Mouse (Mus musculus) neural tube, embryonic 14.5 days (tissue): ENCODE results near the gene Mup20. TPM values are rescaled to one million over a fixed set of nuclear protein-coding genes. Genes with fewer than 3 reads are reported as not detected.
"Not testable (repeated sequence)": the region's sequence is repeated elsewhere in the genome, so short reads cannot be mapped to it uniquely, and the experiment has no call there.

Experiments used
- ATAC-seq: fragments of 200-750 bp; cut with Nextera tagmentation; 2 replicates; pipeline ENCODE4 v1.8.0; 2017; ENCODE audit warnings: low read depth, mild to moderate bottlenecking, moderate TSS enrichment, moderate library complexity
- H3K27ac ChIP-seq: fragments of 300-500 bp; sonication (generic); 2 replicates; pipeline ENCODE4 v1.5.1; 2014; ENCODE audit warnings: low read depth, mild to moderate bottlenecking, control low read depth, low read length, moderate library complexity, mixed read lengths
- H3K27me3 ChIP-seq: fragments of 300-500 bp; sonication (generic); 2 replicates; pipeline ENCODE4 v1.6.1; 2014; ENCODE audit warnings: low read length; ENCODE audit not compliant: control insufficient read depth, insufficient read depth
- H3K36me3 ChIP-seq: fragments of 300-500 bp; sonication (generic); 2 replicates; pipeline ENCODE4 v1.6.1; 2014; ENCODE audit warnings: low read length, mixed read lengths; ENCODE audit not compliant: control insufficient read depth, insufficient read depth
- H3K4me1 ChIP-seq: fragments of 300-500 bp; sonication (generic); 2 replicates; pipeline ENCODE4 v1.6.1; 2014; ENCODE audit warnings: low read length; ENCODE audit not compliant: control insufficient read depth, insufficient read depth
- H3K4me2 ChIP-seq: fragments of 300-500 bp; sonication (generic); 2 replicates; pipeline ENCODE4 v1.6.1; 2014; ENCODE audit warnings: mild to moderate bottlenecking, low read depth, low read length, control low read depth
- H3K4me3 ChIP-seq: fragments of 300-500 bp; sonication (generic); 2 replicates; pipeline ENCODE4 v1.5.1; 2014; ENCODE audit warnings: low read depth, low read length, control low read depth, mixed read lengths
- H3K9ac ChIP-seq: fragments of 300-500 bp; sonication (generic); replicated peaks from 2 replicates; pipeline ENCODE4 v1.6.1; 2014; ENCODE audit warnings: low read depth, mild to moderate bottlenecking, control low read depth, low read length, mixed read lengths
- H3K9me3 ChIP-seq: fragments of 300-500 bp; sonication (generic); 2 replicates; pipeline ENCODE4 v1.6.1; 2016; ENCODE audit warnings: low read length; ENCODE audit not compliant: control insufficient read depth
- WGBS: fragments of 180-500 bp; shearing (Covaris S2); extraction: QIAGEN DNeasy Blood & Tissue Kit; methylation state at CpG from one replicate; pipeline ENCODE4 v1.1.7; 2014; 5-methylcytosine and 5-hydroxymethylcytosine counted together
- polyA plus RNA-seq: library from polyadenylated mRNA; unstranded; fragments of >200 nt; fragmentation: Nextera tagmentation; extraction: Ambion mirVana; gene quantifications from 2 replicates; pipeline ENCODE4 v1.2.1, GENCODE M21; 2014

The Mup20 gene
- not detected in 2 replicates for polyA plus RNA-seq

DNA sequence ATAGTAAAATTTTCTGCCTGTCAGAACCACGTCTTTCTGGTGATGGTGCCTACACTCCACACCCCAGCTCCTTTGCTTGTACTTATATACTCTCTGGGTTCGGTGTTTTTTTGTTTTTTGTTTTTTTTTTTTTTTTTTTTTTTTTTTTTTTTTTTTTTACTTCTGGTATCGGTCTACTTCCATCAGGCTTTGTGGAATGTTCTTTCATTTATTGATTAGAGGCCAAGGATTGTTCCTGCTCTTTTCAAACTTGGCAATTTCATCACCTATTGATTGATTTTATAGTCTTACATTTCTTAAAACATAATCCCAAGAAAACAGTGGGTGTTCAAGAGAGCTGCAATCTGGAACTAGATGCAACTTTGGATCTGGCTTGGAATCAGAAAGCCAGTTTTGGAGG is at the start of gene Mup20:
Gene Mup20 (minus strand): TSS at position 101 of the 400 bp plus-strand sequence.
- not testable (repeated sequence) for H3K27me3 ChIP-seq, H3K9ac ChIP-seq, ATAC-seq, H3K4me2 ChIP-seq, H3K9me3 ChIP-seq, H3K4me1 ChIP-seq, H3K36me3 ChIP-seq, H3K27ac ChIP-seq, H3K4me3 ChIP-seq
- 82% methylated on average over 2 of the region's 3 CpGs for WGBS

GRCm38 (mm10) chr4:62103366-62103765 is 49.4 kb upstream of the Mup20 start:
- not testable (repeated sequence) for H3K4me3 ChIP-seq, H3K4me2 ChIP-seq, H3K4me1 ChIP-seq, H3K9me3 ChIP-seq, H3K36me3 ChIP-seq, H3K9ac ChIP-seq, H3K27me3 ChIP-seq, ATAC-seq, H3K27ac ChIP-seq
- WGBS, result 80% methylated on average over 1 of the region's 2 CpGs

GRCm38 (mm10) chr4:62087953-62088352 is 34.0 kb upstream of the Mup20 start:
- Histone ChIP-seq H3K9me3 (no peaks in the 10 kb centered on the region), H3K9ac (no peak overlapping the region), H3K4me2 (no peak overlapping the region), H3K27me3 (no peaks in the 10 kb centered on the region), H3K27ac (no peak overlapping the region), H3K36me3 (no peaks in the 10 kb centered on the region), H3K4me3 (no peak overlapping the region), H3K4me1 (no peaks in the 10 kb centered on the region)
- 90% methylated on average over 2 of the region's 2 CpGs for WGBS
- no peak for ATAC-seq

DNA sequence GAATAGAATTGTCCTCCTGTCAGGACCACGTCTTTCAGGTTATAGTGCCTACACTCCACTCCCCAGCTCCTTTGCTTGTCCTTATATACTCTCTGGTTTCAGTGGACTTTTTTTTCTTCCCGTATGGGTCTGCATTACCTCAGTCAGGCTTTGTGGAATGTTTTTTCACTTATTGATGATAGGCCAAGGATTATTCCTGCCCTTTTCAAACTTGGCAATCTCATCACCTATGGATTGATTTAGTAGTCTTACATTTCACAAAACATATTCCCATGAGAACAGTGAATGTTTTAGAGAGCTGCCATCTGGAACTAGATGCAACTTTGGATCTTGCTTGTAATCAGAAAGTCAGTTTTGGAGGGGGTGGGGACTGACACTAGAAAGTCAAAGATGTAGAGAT is 33.3 kb upstream of the Mup20 start, which contains the start of gene Mup3:
Gene Mup3 (minus strand): TSS at position 102 of the 400 bp plus-strand sequence.
- no peak within 1 kb of the TSS for H3K9ac ChIP-seq
- ATAC-seq, result no peak
- 87% methylated on average over 2 of the region's 2 CpGs for WGBS
- H3K36me3 ChIP-seq, result no peaks in the 10 kb centered on the region
- no peaks in the 10 kb centered on the region for H3K27me3 ChIP-seq
- H3K9me3 ChIP-seq, result no peaks in the 10 kb centered on the region
- no peaks in the 10 kb centered on the region for H3K4me1 ChIP-seq
- H3K4me3 ChIP-seq, result no peak within 1 kb of the TSS
- H3K4me2 ChIP-seq, result no peak within 1 kb of the TSS
- no peak within 1 kb of the TSS for H3K27ac ChIP-seq

DNA sequence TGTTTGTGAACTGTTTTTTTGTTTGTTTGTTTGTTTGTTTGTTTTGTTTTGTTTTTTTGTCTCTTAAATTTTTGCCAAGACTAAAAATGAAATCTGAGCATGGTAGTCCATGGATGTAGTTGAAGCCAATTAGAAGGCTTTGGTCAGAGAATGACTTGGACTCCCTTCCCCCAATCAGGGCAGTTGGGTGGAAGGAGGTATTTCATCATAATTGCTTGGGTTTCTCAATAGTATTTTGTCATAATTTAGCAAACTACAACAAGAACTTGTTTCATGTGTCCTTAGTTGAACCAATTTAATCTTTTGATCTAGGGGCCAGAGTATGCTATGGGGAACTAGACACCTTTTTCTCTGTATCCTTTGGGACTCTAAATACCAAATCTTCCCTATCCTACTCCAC is 28.8 kb upstream of the Mup20 start:
- H3K9ac ChIP-seq, result no peak overlapping the region
- no peaks in the 10 kb centered on the region for H3K36me3 ChIP-seq
- H3K4me2 ChIP-seq, result no peak overlapping the region
- no peaks in the 10 kb centered on the region for H3K9me3 ChIP-seq
- H3K27ac ChIP-seq, result no peak overlapping the region
- no peaks in the 10 kb centered on the region for H3K4me1 ChIP-seq
- H3K27me3 ChIP-seq, result no peaks in the 10 kb centered on the region
- H3K4me3 ChIP-seq, result no peak overlapping the region
- ATAC-seq, result no peak

DNA sequence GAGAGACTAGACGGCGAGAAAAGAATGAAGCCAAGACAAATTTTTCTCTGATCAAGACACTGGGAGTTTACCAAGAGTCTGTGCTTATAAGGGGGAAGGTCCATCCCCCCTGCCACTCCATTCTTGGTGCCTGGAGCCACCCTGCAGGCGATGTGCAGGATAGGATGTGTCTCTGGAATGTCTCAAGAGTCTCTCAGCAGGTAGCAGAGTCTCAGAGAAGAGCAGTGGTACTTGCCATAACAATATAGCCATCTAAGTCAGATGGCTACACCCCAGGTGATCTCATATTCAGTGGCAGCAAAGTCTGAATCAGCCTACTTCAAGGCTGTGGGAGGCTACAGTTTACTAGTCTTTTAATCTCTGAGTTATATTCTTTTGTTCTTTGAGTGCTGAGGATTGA is 21.2 kb upstream of the Mup20 start:
- no peaks in the 10 kb centered on the region for H3K27me3 ChIP-seq
- H3K9ac ChIP-seq, result no peak overlapping the region
- H3K4me2 ChIP-seq, result no peak overlapping the region
- no peak for ATAC-seq
- no peak overlapping the region for H3K27ac ChIP-seq
- H3K4me1 ChIP-seq, result no peaks in the 10 kb centered on the region
- H3K9me3 ChIP-seq, result no peaks in the 10 kb centered on the region
- H3K36me3 ChIP-seq, result no peaks in the 10 kb centered on the region
- H3K4me3 ChIP-seq, result no peak overlapping the region
- 63% methylated on average over 3 of the region's 3 CpGs for WGBS

- not testable (repeated sequence) for ATAC-seq, H3K9ac ChIP-seq, H3K27me3 ChIP-seq, H3K4me1 ChIP-seq, H3K36me3 ChIP-seq, H3K4me3 ChIP-seq, H3K9me3 ChIP-seq, H3K4me2 ChIP-seq, H3K27ac ChIP-seq
- 80% methylated on average over 2 of the region's 2 CpGs for WGBS
Observed at GRCm38 (mm10) chr4:62054780-62055179, 822 bp upstream of the Mup20 start.

GRCm38 (mm10) chr4:62026281-62026680 is 27.7 kb downstream of the Mup20 start:
- no peak overlapping the region for H3K27ac ChIP-seq
- H3K9me3 ChIP-seq, result no peaks in the 10 kb centered on the region
- WGBS, result 79% methylated on average over 1 of the region's 1 CpGs
- no peaks in the 10 kb centered on the region for H3K27me3 ChIP-seq
- no peak for ATAC-seq
- no peak overlapping the region for H3K9ac ChIP-seq
- no peak overlapping the region for H3K4me3 ChIP-seq
- H3K36me3 ChIP-seq, result no peaks in the 10 kb centered on the region
- H3K4me2 ChIP-seq, result no peak overlapping the region
- H3K4me1 ChIP-seq, result no peaks in the 10 kb centered on the region

- H3K9me3 ChIP-seq, result no peaks in the 10 kb centered on the region
- 66% methylated on average over 2 of the region's 2 CpGs for WGBS
- H3K36me3 ChIP-seq, result no peaks in the 10 kb centered on the region
- ATAC-seq, result no peak
- no peaks in the 10 kb centered on the region for H3K4me1 ChIP-seq
- no peaks in the 10 kb centered on the region for H3K27me3 ChIP-seq
- H3K4me2 ChIP-seq, result no peak overlapping the region
- H3K4me3 ChIP-seq, result no peak overlapping the region
- H3K27ac ChIP-seq, result no peak overlapping the region
- no peak overlapping the region for H3K9ac ChIP-seq
Observed at GRCm38 (mm10) chr4:62024256-62024959, 29.6 kb downstream of the Mup20 start.
